Mouse (Mus musculus) heart, adult 2 months (tissue): ENCODE measurements around the gene Mbnl2. TPM values are rescaled to one million over a fixed set of nuclear protein-coding genes. Genes with fewer than 3 reads are reported as not detected.

ENCODE experiments used
- DNase-seq, 2 experiments: peaks; one replicate each; pipeline ENCODE4 v3.0.0; 2021
- H3K27ac ChIP-seq: fragments of 200-600 bp; 2 replicates; pipeline ENCODE4 v1.8.1; 2022
- H3K27me3 ChIP-seq: fragments of 200-500 bp; 2 replicates; pipeline ENCODE4 v1.6.1; 2012; ENCODE audit warnings: mild to moderate bottlenecking, low read length, inconsistent platforms, mixed read lengths; ENCODE audit not compliant: control insufficient read depth, insufficient read depth
- H3K36me3 ChIP-seq: fragments of 200-500 bp; 2 replicates; pipeline ENCODE4 v1.6.1; 2012; ENCODE audit warnings: low read length, inconsistent platforms; ENCODE audit not compliant: control insufficient read depth, insufficient read depth
- H3K4me1 ChIP-seq: fragments of 200-500 bp; 2 replicates; pipeline ENCODE4 v1.6.1; 2011; ENCODE audit warnings: low read length; ENCODE audit not compliant: control insufficient read depth, insufficient read depth
- H3K4me3 ChIP-seq: fragments of 200-600 bp; 2 replicates; pipeline ENCODE4 v1.8.1; 2022
- H3K79me2 ChIP-seq: fragments of 200-500 bp; replicated peaks from 2 replicates; pipeline ENCODE4 v1.6.1; 2012; ENCODE audit warnings: mild to moderate bottlenecking, inconsistent platforms, low read length, moderate library complexity, mixed read lengths; ENCODE audit not compliant: control insufficient read depth, insufficient read depth
- H3K9ac ChIP-seq: fragments of 200-500 bp; 2 replicates; pipeline ENCODE4 v1.6.1; 2012; ENCODE audit warnings: low read depth, mild to moderate bottlenecking, control low read depth, inconsistent platforms, low read length, mixed read lengths
- CTCF ChIP-seq: fragments of 200-600 bp; IDR thresholded peaks from 2 replicates; pipeline ENCODE4 v1.8.1; 2022; ENCODE audit warnings: antibody characterized with exemption, mild to moderate bottlenecking, moderate library complexity
- EP300 ChIP-seq: fragments of 200-500 bp; IDR thresholded peaks from 2 replicates; pipeline ENCODE4 v1.6.1; 2011; ENCODE audit warnings: low read depth, low read length, control low read depth; ENCODE audit not compliant: insufficient read depth
- POLR2A ChIP-seq: fragments of 200-500 bp; IDR thresholded peaks from 2 replicates; pipeline ENCODE4 v1.6.1; 2011; ENCODE audit warnings: mild to moderate bottlenecking, low read depth, low read length, control low read depth; ENCODE audit not compliant: insufficient read depth
- WGBS: fragments of 180-500 bp; shearing (Covaris S2); methylation state at CpG from one replicate; pipeline ENCODE4 v1.1.7; 2018; 5-methylcytosine and 5-hydroxymethylcytosine counted together
- intact Hi-C: fragments of 180-260 bp; cut with DNase I; formaldehyde crosslinking; loops from one replicate; pipeline ENCODE4 v1.15.1; 2025
- polyA plus RNA-seq: library from polyadenylated mRNA; depleted of rRNA; stranded (reverse); fragments of >200 nt; gene quantifications from 2 replicates; pipeline ENCODE4 v1.2.3, GENCODE M21; 2012
- total RNA-seq, 2 experiments: library from RNA; stranded (reverse); gene quantifications; 2 replicates each; pipeline ENCODE4 v1.2.3; 2021

The Mbnl2 gene
- total and polyA plus RNA-seq, 3 experiments, result 91.1 to 258 (median 221) TPM

GRCm38 (mm10) chr14:120245081-120245705 is 30.3 kb upstream of the Mbnl2 start:
- intact Hi-C loops, result no loop called here
- 82% methylated on average over 8 of the region's 8 CpGs for WGBS

GRCm38 (mm10) chr14:120253331-120253730 is 22.1 kb upstream of the Mbnl2 start:
- Histone ChIP-seq H3K36me3 (no peaks in the 10 kb centered on the region), H3K79me2 (no peaks in the 10 kb centered on the region), H3K27me3 (no peaks in the 10 kb centered on the region), H3K9ac (no peak overlapping the region), H3K27ac (no peak overlapping the region), H3K4me1 (no peaks in the 10 kb centered on the region), H3K4me3 (no peak overlapping the region)
- TF ChIP-seq EP300, result no peak
- WGBS, result 78% methylated on average over 7 of the region's 7 CpGs
- intact Hi-C loops, result no loop called here
- no peak for DNase-seq

More at GRCm38 (mm10) chr14:120245081-120245705, 30.3 kb upstream of the Mbnl2 start:
- Histone ChIP-seq H3K36me3 (no peaks in the 10 kb centered on the region), H3K27me3 (no peaks in the 10 kb centered on the region), H3K79me2 (no peaks in the 10 kb centered on the region), H3K4me1 (peaks cover 1% of the 10 kb centered on the region; the same call in 1 of the 2 replicates), H3K27ac (no peak overlapping the region), H3K9ac (no peak overlapping the region), H3K4me3 (no peak overlapping the region)
- DNase-seq, result no peak
- TF ChIP-seq POLR2A (no peak), CTCF (no peak), EP300 (no peak)

DNA sequence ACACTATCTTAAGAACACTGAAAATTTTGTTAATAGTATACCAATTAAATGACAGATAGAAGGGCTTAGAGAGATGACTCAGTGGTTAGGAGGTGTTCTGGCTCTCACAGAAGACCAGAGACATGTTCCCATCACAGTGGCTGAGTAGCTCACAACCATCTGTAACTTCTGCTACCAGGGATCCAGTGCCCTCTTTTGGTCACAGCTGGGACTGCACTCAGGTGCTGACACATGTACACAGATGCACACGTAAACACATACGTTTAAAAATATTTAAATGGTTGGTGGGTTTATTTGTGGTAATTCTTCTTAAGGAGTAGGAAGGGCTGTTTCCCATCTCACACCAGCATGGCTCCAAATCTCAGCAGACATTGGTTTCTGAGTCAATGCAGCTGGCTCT is 19.3 kb upstream of the Mbnl2 start:
- Histone ChIP-seq H3K9ac (no peak overlapping the region), H3K4me1 (no peaks in the 10 kb centered on the region), H3K4me3 (no peak overlapping the region), H3K27ac (no peak overlapping the region), H3K79me2 (no peaks in the 10 kb centered on the region), H3K36me3 (no peaks in the 10 kb centered on the region), H3K27me3 (no peaks in the 10 kb centered on the region)
- 94% methylated on average over 2 of the region's 2 CpGs for WGBS
- intact Hi-C loops, result no loop called here
- no peak for TF ChIP-seq POLR2A
- TF ChIP-seq CTCF, result peak; percentile 32
- DNase-seq, result no peak

DNA sequence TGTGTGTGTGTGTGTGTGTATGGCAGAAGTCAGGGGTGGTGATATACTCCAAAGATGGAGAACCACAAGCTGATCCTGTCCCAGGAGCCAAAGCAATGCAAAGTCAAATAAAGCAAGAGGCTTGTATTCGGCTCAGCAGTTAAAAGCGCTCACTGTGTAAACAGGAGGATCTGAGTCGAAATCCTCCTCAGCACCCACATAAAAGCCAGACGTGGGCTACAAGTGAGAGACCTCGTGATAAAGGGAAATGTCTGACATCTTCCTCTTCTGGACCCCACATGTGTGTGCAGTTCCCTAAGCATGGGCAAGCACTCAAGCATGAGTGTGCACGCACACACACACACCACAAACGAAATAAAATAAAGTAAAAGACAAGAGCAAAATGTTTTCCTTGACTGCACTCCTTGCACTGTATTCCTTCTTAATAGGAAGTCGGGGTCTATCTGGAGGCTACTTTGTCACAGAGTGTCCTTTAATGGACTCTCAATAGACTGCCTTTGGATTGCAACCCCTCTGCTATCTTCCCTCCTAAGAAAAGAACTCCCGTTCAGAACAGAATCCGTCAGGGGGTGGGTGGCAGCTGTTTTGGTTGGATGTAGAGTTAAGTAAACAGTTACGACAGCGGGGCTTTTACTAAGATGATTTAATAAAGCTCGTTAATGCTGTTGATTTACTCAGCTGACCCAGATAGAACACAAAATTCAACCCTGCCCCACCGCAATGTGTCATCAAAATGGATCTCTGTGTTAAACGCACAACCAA is 18.7 kb upstream of the Mbnl2 start:
- H3K4me3 ChIP-seq, result no peak overlapping the region
- no peak for TF ChIP-seq CTCF
- TF ChIP-seq POLR2A, result no peak
- TF ChIP-seq EP300, result no peak
- H3K36me3 ChIP-seq, result no peaks in the 10 kb centered on the region
- 80% methylated on average over 15 of the region's 15 CpGs for WGBS
- H3K4me1 ChIP-seq, result no peaks in the 10 kb centered on the region
- no peaks in the 10 kb centered on the region for H3K79me2 ChIP-seq
- no peak for DNase-seq
- H3K9ac ChIP-seq, result no peak overlapping the region
- H3K27me3 ChIP-seq, result no peaks in the 10 kb centered on the region
- H3K27ac ChIP-seq, result no peak overlapping the region
- intact Hi-C loops, result no loop called here

GRCm38 (mm10) chr14:120257483-120257882 is 18.0 kb upstream of the Mbnl2 start:
- no peak overlapping the region for H3K4me3 ChIP-seq
- no peak for DNase-seq
- no peaks in the 10 kb centered on the region for H3K36me3 ChIP-seq
- H3K27ac ChIP-seq, result no peak overlapping the region
- H3K4me1 ChIP-seq, result no peaks in the 10 kb centered on the region
- no peak overlapping the region for H3K9ac ChIP-seq
- no peak for TF ChIP-seq CTCF
- no peaks in the 10 kb centered on the region for H3K79me2 ChIP-seq
- intact Hi-C loops, result no loop called here
- H3K27me3 ChIP-seq, result no peaks in the 10 kb centered on the region
- 89% methylated on average over 6 of the region's 6 CpGs for WGBS

GRCm38 (mm10) chr14:120259426-120259825 is 16.0 kb upstream of the Mbnl2 start:
- WGBS, result 87% methylated on average over 1 of the region's 1 CpGs
- no peaks in the 10 kb centered on the region for H3K27me3 ChIP-seq
- H3K4me3 ChIP-seq, result no peak overlapping the region
- H3K4me1 ChIP-seq, result no peaks in the 10 kb centered on the region; the same call in 1 of the 2 replicates
- no peak for DNase-seq
- H3K36me3 ChIP-seq, result 0 out of 2 replicates have a peak, but pooled peaks cover 2% of the 10 kb centered on the region
- intact Hi-C loops, result no loop called here
- no peak overlapping the region for H3K27ac ChIP-seq
- H3K79me2 ChIP-seq, result no peaks in the 10 kb centered on the region
- no peak overlapping the region for H3K9ac ChIP-seq
- TF ChIP-seq EP300, result no peak
- TF ChIP-seq POLR2A, result no peak
- no peak for TF ChIP-seq CTCF
